Mouse (Mus musculus): ENCODE results near the gene Rnf7. TPM values are rescaled to one million over a fixed set of nuclear protein-coding genes. Genes with fewer than 3 reads are reported as not detected.

Gene Rnf7
- total RNA-seq, 2 experiments from 2014 or later: 63.8 to 71.8 TPM

Other genes starting within 250 kb of the Rnf7 start
- gene Atp1b3, start 114.2 kb downstream of the Rnf7 start, total RNA-seq (2021): 10 to 100 TPM; 28.9 to 32.8 TPM
- not detected for gene Gm28729, start 46.6 kb upstream of the Rnf7 start, total RNA-seq (2021)
- gene Rasa2, start 152.9 kb upstream of the Rnf7 start, total RNA-seq (2021): 1 to 10 TPM; 2.2 to 2.3 TPM

All from gastrocnemius, adult 18-20 months (tissue).